Mouse (Mus musculus): ENCODE measurements at regions not wholly inside any gene's neighbourhood (a gene's known extent, or its start where the extent isn't known, plus 50 kb on each side); places are given as distances from the start of the nearest gene placed in this dataset.

- ATAC-seq = no peak
Measured at GRCm38 (mm10) chr9:41212943-41213529, 51.5 kb upstream of the Ubash3b start.

GRCm38 (mm10) chr9:41212303-41212901 is 50.9 kb upstream of the Ubash3b start:
- ATAC-seq = peak; percentile 57

- ATAC-seq = no peak
Measured at GRCm38 (mm10) chr9:41211865-41212302, 50.4 kb upstream of the Ubash3b start.
